Mouse (Mus musculus) heart, embryonic 16.5 days (tissue): Measurements from ENCODE around the gene Ddah2. TPM values are rescaled to one million over a fixed set of nuclear protein-coding genes. Genes with fewer than 3 reads are reported as not detected.
A peak's percentile ranks its signal among the peaks of the same experiment; 100 is the strongest.

ENCODE experiments used
- ATAC-seq: fragments of 200-750 bp; cut with Nextera tagmentation; replicated peaks from 2 replicates; pipeline ENCODE4 v1.8.0; 2017; ENCODE audit warnings: moderate number of reproducible peaks; ENCODE audit not compliant: insufficient read depth, low FRiP score; ENCODE audit errors: extremely low read depth
- H3K27ac ChIP-seq: fragments of 300-500 bp; sonication (generic); 2 replicates; pipeline ENCODE4 v1.5.1; 2014; ENCODE audit warnings: mild to moderate bottlenecking, low read length, control low read depth, moderate library complexity
- H3K27me3 ChIP-seq: fragments of 300-500 bp; sonication (generic); 2 replicates; pipeline ENCODE4 v1.6.1; 2014; ENCODE audit warnings: low read length, mixed read lengths; ENCODE audit not compliant: control insufficient read depth, insufficient read depth
- H3K36me3 ChIP-seq: fragments of 300-500 bp; sonication (generic); 2 replicates; pipeline ENCODE4 v1.6.1; 2014; ENCODE audit not compliant: control insufficient read depth, insufficient read depth
- H3K4me1 ChIP-seq: fragments of 300-500 bp; sonication (generic); 2 replicates; pipeline ENCODE4 v1.6.1; 2014; ENCODE audit warnings: low read length, mixed read lengths; ENCODE audit not compliant: control insufficient read depth, insufficient read depth
- H3K4me2 ChIP-seq: fragments of 300-500 bp; sonication (generic); 2 replicates; pipeline ENCODE4 v1.6.1; 2014; ENCODE audit warnings: low read depth, mild to moderate bottlenecking, control low read depth, low read length
- H3K4me3 ChIP-seq: fragments of 300-500 bp; sonication (generic); 2 replicates; pipeline ENCODE4 v1.5.1; 2014; ENCODE audit warnings: mild to moderate bottlenecking, control low read depth, low read length
- H3K9ac ChIP-seq: fragments of 300-500 bp; sonication (generic); 2 replicates; pipeline ENCODE4 v1.6.1; 2014; ENCODE audit warnings: low read length, control low read depth
- H3K9me3 ChIP-seq: fragments of 300-500 bp; sonication (generic); replicated peaks from 2 replicates; pipeline ENCODE4 v1.6.1; 2016; ENCODE audit warnings: low read length; ENCODE audit not compliant: control insufficient read depth
- WGBS: fragments of 180-500 bp; shearing (Covaris S2); extraction: QIAGEN DNeasy Blood & Tissue Kit; methylation state at CpG from one replicate; pipeline ENCODE4 v1.1.7; 2014; 5-methylcytosine and 5-hydroxymethylcytosine counted together
- polyA plus RNA-seq: library from polyadenylated mRNA; unstranded; fragments of >200 nt; fragmentation: Nextera tagmentation; extraction: Ambion mirVana; gene quantifications from 2 replicates; pipeline ENCODE4 v1.2.1, GENCODE M21; 2015

Gene Ddah2
- polyA plus RNA-seq, 1 experiment from 2014 or later = 171 TPM

DNA sequence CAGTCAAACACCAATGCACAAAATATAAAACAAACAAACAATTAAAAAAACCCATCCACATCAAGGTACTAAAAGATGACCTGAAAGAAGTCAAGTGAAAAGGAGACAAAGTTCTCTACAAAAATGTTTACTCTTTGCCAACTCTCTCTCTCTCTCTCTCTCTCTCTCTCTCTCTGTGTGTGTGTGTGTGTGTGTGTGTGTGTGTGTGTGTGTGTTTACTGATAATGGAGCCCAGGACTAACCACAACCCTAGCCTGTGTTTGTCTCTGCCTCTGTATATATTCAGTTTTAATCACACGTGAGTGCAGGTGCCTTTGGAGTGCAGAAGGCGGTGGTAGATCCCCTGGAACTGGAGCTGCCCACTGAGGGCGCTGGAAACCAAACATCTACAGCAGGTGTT is 1.7 kb upstream of the Ddah2 start:
- 75% methylated on average over 3 of the region's 3 CpGs for WGBS
- H3K9ac ChIP-seq = no peak overlapping the region
- ATAC-seq = no peak
- no peaks in the 10 kb centered on the region for H3K9me3 ChIP-seq
- H3K36me3 ChIP-seq = peaks cover 67% of the 10 kb centered on the region
- H3K4me2 ChIP-seq = no peak overlapping the region
- H3K4me1 ChIP-seq = peaks cover 27% of the 10 kb centered on the region
- no peaks in the 10 kb centered on the region for H3K27me3 ChIP-seq
- H3K4me3 ChIP-seq = no peak overlapping the region
- no peak overlapping the region for H3K27ac ChIP-seq

DNA sequence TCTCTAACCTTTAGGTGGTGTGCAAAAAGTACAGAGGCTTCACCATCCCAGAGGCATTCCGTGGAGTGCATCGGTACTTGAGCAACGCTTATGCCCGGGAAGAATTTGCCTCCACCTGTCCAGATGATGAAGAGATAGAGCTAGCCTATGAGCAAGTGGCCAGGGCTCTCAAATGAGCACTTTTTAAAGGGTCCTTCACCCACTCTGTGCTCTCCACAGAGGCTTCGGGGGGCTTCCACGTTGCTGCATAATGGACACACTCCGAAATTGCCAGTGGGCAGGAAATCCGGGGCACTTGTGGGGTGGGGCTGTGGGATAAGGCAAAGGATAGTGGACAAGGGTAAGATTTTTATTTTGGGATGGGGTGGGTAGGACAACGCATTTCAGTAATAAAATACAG is 519 bp upstream of the Ddah2 start:
- H3K36me3 ChIP-seq = peaks cover 59% of the 10 kb centered on the region
- peak overlapping the region; percentile 97 for H3K27ac ChIP-seq
- peaks cover 17% of the 10 kb centered on the region for H3K4me1 ChIP-seq
- 53% methylated on average over 9 of the region's 9 CpGs for WGBS
- no peaks in the 10 kb centered on the region for H3K27me3 ChIP-seq
- no peak for ATAC-seq
- peak overlapping the region; percentile 85 for H3K4me3 ChIP-seq
- H3K9ac ChIP-seq = no peak overlapping the region
- H3K4me2 ChIP-seq = peak overlapping the region; percentile 89; the same call in 1 of the 2 replicates
- no peaks in the 10 kb centered on the region for H3K9me3 ChIP-seq

DNA sequence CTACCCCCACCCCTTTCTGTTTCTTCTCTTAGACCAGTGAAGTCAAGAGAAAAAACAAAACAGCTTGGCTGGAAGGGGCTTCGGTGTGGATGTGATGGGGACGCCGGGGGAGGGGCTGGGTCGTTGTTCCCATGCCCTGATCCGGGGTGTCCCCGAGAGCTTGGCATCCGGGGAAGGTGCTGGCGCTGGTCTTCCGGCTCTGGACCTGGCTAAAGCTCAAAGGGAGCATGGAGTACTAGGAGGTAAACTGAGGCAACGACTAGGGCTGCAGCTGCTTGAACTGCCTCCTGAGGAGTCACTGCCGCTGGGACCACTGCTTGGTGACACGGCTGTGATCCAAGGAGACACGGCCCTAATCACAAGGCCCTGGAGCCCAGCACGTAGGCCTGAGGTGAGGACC is 1.2 kb downstream of the Ddah2 start:
- peak overlapping the region; percentile 89 for H3K4me2 ChIP-seq

DNA sequence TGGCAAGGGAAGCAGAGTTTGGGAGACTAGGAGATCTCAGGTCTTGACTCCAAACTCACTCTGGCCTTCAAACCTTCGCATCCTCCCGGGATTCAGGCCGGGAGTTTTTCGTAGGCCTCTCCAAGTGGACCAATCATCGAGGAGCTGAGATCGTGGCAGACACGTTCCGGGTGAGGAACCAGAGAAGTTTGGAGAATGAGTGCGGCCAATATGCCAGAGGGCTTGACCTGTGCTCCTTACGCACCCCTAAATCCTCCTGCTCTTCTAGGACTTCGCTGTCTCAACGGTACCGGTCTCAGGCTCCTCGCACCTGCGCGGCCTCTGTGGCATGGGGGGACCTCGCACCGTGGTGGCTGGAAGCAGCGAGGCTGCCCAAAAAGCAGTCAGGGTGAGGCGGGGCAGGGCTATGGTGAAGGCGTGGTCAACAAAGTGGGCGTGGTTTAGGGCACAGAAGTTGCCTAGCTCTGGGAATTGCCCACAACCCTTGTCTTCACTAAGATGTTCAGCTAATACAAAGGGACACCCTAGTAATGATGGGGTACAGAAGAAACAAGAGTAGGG is 2.0 kb downstream of the Ddah2 start:
- peaks cover 12% of the 10 kb centered on the region for H3K27me3 ChIP-seq
- H3K27ac ChIP-seq = no peak overlapping the region
- H3K36me3 ChIP-seq = peaks cover 36% of the 10 kb centered on the region
- H3K9me3 ChIP-seq = no peaks in the 10 kb centered on the region
- peak overlapping the region; percentile 85 for H3K4me3 ChIP-seq
- ATAC-seq = no peak
- H3K4me2 ChIP-seq = peak overlapping the region; percentile 89
- H3K9ac ChIP-seq = no peak overlapping the region
- peaks cover 22% of the 10 kb centered on the region for H3K4me1 ChIP-seq
- 69% methylated on average over 22 of the region's 22 CpGs for WGBS

More for the DNA sequence above, 1.2 kb downstream of the Ddah2 start:
- peak overlapping the region; percentile 97 for H3K27ac ChIP-seq
- peak overlapping the region; percentile 90 for H3K9ac ChIP-seq
- peaks cover 19% of the 10 kb centered on the region for H3K4me1 ChIP-seq
- peaks cover 43% of the 10 kb centered on the region for H3K36me3 ChIP-seq
- no peak for ATAC-seq
- H3K27me3 ChIP-seq = peaks cover 11% of the 10 kb centered on the region
- H3K9me3 ChIP-seq = no peaks in the 10 kb centered on the region
- H3K4me3 ChIP-seq = peak overlapping the region; percentile 85
- WGBS = 32% methylated on average over 14 of the region's 14 CpGs

DNA sequence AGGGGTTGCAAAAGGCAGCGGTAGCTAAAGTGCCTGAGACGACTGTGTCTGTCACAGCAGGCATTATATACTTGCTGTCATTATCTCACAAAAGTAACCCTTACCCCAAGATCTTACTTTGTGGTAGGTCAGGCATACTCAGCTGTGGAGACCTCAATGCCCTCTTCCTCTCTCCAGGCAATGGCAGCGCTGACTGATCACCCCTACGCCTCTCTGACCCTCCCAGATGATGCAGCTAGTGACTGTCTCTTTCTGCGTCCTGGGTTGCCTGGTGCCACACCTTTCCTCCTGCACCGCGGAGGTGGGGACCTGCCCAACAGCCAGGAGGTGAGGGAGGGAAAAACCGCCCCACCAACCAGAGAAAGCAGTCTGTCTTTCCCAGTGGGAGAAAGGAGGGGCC is 2.5 kb downstream of the Ddah2 start:
- H3K36me3 ChIP-seq = peaks cover 31% of the 10 kb centered on the region
- no peak overlapping the region for H3K4me3 ChIP-seq
- no peak for ATAC-seq
- no peak overlapping the region for H3K9ac ChIP-seq
- no peaks in the 10 kb centered on the region for H3K9me3 ChIP-seq
- H3K27ac ChIP-seq = no peak overlapping the region
- WGBS = 80% methylated on average over 8 of the region's 8 CpGs
- peaks cover 20% of the 10 kb centered on the region for H3K4me1 ChIP-seq
- H3K4me2 ChIP-seq = no peak overlapping the region
- peaks cover 17% of the 10 kb centered on the region for H3K27me3 ChIP-seq

DNA sequence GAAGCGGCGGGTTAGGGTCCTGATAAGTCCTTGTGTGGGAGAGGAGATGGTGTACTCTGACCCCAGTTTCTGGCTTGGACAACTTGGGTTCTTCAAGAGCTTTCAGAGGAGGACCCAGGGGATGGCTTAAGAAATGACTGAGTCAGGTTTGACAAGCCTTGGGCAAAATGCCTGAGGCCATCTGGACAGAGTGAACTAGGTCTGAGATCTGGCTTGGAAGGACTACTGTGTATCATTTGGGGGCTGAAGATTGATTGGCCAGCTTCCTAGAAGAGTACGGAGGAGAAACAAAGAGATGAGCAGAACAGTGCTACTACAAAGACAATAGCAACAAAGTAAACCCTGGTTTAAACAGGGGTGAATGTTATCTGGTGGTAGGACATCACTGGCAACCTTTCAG is 4.6 kb downstream of the Ddah2 start:
- H3K27ac ChIP-seq = no peak overlapping the region
- no peak overlapping the region for H3K9ac ChIP-seq
- H3K36me3 ChIP-seq = peaks cover 12% of the 10 kb centered on the region
- H3K4me2 ChIP-seq = no peak overlapping the region
- H3K4me1 ChIP-seq = peaks cover 20% of the 10 kb centered on the region
- H3K4me3 ChIP-seq = no peak overlapping the region
- ATAC-seq = no peak
- WGBS = 77% methylated on average over 3 of the region's 3 CpGs
- H3K27me3 ChIP-seq = peaks cover 28% of the 10 kb centered on the region
- H3K9me3 ChIP-seq = no peaks in the 10 kb centered on the region

DNA sequence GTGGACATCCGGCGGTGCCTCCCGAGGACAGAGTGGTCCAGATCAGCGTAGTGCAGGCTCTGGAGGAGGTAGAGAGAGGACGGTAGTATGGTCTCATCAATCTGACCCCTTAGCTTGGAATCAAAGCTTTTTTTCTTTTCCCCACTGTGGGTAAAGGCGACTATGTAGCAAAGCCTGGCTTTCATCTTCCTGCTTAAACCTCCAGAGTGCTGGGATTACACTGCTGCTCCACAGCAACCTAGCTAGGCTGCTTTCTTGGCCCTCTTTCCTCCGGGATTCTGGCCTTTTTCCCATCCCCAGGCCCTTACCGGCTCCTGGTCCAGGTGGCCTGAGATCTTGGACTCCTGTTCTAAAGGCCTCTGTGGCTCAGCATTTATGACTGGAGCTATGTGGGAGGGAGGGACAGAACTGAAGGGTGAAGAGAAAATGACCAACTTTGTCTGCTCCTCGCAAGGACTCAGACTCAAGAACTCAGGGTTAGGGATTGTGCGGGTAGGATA is 5.6 kb downstream of the Ddah2 start:
- 31% methylated on average over 10 of the region's 10 CpGs for WGBS
- peaks cover 20% of the 10 kb centered on the region for H3K4me1 ChIP-seq
- H3K36me3 ChIP-seq = peaks cover 11% of the 10 kb centered on the region; the same call in 1 of the 2 replicates
- H3K27ac ChIP-seq = no peak overlapping the region
- ATAC-seq = no peak
- H3K4me2 ChIP-seq = peak overlapping the region; percentile 74
- H3K9me3 ChIP-seq = no peaks in the 10 kb centered on the region
- no peak overlapping the region for H3K9ac ChIP-seq
- H3K4me3 ChIP-seq = peak overlapping the region; percentile 47
- peaks cover 28% of the 10 kb centered on the region for H3K27me3 ChIP-seq

DNA sequence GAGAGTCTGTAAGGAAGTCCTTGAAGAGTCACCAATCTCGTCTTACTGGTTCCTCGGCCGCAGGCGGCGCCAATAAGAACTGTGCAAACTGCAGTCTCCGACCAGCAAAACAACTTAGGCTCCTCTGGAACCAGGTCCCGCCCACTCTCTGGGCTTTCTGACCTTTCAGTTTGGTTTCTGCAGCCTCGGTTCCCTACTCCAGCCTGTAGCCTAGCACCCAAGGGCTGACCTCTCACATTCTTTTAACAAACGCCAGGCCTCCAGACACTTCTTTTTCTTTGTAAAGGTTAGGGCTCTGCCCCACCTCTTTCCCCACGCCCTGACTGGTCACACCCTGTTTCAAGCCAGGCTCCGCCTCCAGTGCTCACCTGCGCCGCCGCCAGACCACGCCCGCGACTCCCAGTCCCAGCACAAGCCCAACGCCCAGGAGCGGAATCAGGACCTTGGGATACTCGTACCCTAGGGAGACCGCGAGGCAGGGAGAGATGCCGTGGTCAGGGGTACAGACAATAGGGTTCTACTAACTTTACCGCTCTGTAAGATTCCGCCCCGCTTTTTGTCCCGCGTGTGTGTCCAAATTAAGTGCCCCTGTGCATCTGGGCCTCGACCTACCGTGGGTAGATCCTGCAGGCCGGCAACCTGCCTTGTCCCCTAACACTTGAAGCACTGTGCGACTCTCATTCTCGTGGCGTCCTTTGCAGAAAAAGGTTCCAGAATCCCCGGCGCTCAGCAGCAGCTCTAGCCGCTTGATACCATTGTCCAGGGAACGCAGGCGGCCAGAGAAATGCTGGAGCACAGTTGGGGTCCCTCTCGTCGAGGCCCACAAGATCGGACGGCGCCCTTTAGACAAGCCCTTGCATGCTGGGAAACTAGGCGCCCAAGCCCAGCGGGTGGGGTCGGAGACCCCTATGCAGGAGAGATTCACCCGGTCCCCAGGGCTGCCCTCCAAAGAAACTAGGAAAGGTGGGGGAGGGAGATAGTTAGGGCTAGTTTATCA is 6.4 kb downstream of the Ddah2 start, which contains the start of gene Ly6g6c:
Gene Ly6g6c, plus strand, starts transcription at position 438 of the 997 bp plus-strand sequence.
- Histone ChIP-seq H3K4me1 (peaks cover 15% of the 10 kb centered on the region), H3K4me3 (peak within 1 kb of the TSS; percentile 47), H3K4me2 (peak within 1 kb of the TSS; percentile 74), H3K27me3 (peaks cover 28% of the 10 kb centered on the region), H3K27ac (no peak within 1 kb of the TSS), H3K9ac (peak within 1 kb of the TSS; percentile 50; the same call in 1 of the 2 replicates), H3K36me3 (peaks cover 11% of the 10 kb centered on the region; the same call in 1 of the 2 replicates), H3K9me3 (no peaks in the 10 kb centered on the region)
- ATAC-seq = peak; percentile 35; the same call in 1 of the 2 replicates
- 3% methylated on average over 48 of the region's 48 CpGs for WGBS
